Mouse (Mus musculus) spleen, postnatal 10 days (tissue): Measurements from ENCODE around the gene Sptbn4.

Experiments used
- DNase-seq, 2 experiments: peaks; one replicate each; pipeline ENCODE4 v3.0.0; 2021 to 2022; ENCODE audit warnings: low spot score in 2 of 2

Sptbn4 gene

DNA sequence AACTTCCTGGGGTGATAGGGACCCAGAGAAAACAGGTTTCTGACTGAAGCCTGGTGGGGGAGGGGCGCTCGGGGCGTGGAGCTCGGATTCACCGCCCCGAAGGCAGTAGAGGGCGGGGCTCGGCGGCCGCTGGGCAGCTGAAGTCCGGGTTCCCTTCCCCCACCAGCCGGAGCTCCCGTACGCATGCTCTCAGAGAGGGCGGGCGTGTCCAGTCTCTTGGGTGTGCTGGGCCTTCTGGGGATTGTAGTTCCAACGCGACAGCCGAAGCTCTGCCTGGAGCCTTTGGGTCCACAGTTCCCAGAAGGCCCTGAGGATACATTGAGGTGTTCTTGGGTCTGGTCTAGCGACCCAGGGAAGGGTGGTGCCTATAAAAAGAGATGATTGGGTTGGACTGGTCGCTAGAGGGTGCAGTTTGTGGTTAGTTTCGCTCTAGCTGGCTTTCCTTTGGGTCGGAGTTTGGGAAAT, 27.0 kb upstream of the Sptbn4 start:
- peak; percentile 94 to 99 for DNase-seq

DNA sequence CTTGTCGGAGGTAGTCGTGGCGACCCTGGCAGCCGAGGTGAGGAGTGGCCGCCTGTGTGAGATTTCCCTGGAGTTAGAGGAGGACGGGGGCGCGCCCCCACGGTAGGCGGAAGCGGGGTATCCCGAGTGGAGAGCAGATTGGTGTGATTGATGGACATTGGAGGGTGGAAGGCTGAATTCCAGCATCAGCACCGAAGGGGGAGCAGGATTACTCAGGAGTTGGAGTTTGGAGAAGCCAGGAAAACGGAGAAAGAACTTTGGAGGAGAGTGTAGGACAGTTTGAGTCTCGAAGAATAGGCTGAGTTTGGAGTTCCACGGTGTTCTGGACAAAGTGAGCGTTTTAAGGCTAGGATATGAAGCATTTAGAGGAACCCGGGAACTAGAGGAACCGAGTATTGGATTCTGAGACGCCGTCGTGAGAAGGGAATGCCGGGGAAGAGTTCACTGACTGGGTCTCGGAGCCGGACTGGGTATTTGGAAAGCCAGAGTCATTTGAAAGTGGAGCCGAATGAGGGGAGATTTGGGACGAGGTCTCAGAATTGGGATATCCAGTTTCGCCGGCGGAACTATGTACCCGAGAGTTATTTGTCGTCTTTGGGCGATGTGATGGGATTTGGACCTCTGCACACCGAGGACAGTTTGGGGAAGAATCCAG, 26.5 kb upstream of the Sptbn4 start:
- no peak for DNase-seq

DNA sequence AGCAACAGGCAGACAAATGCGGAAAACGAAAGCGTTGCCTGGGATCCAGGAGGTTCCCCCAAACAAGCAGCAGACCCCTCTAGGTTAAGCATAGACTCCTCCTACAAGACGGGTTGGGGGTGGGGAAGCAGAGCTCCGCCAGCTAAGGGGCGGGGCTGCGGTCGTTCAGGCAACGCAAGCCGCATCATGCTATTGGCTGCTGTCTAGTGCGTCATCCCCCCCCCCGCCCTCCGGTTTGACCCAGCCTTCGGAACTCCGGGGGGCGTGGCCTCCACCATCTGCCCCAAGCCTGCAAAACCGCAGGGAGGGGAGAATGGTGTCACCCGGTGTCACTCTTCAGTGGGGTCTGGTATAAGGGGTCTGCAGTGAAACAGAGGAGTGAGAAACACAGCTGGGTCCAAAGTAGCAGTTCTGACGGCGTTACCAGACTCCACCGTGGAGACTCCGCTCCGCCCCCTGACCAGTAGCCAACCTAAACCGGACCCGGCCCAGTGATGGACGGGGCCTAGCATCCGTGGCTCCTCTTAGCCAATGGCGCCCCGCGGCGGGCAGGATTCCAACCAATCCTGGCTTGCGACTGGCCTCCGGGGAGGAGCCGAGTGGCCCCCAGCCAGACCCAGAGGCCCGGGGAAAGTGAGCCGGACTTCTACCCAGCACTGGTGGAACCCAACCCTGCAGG, 25.8 kb upstream of the Sptbn4 start, which contains the start of gene Sertad3:
Gene Sertad3 (plus strand): TSS at position 613 of the 679 bp plus-strand sequence.
- DNase-seq = peak; percentile 98 to 99

DNA sequence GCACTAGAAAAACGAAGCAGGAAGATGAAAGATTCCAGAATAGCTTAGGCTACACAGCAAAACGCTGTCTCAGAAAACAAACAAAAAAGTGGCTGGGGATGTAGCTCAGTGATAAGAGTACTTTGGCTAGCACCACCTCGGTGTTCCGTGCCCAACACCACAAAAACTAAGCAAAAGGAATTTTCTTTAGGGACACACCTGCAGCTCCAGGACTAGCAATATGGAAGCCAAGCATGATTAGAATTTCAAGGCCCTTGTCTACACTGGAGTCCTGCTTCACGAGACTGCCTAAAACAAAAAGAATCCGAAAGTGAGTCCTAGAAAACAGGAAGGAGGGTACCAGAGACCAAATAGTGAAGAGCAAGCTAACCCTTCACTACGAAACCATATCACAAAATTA, 25.1 kb upstream of the Sptbn4 start:
- peak in 1 of 2 experiments; percentile 57 for DNase-seq

DNA sequence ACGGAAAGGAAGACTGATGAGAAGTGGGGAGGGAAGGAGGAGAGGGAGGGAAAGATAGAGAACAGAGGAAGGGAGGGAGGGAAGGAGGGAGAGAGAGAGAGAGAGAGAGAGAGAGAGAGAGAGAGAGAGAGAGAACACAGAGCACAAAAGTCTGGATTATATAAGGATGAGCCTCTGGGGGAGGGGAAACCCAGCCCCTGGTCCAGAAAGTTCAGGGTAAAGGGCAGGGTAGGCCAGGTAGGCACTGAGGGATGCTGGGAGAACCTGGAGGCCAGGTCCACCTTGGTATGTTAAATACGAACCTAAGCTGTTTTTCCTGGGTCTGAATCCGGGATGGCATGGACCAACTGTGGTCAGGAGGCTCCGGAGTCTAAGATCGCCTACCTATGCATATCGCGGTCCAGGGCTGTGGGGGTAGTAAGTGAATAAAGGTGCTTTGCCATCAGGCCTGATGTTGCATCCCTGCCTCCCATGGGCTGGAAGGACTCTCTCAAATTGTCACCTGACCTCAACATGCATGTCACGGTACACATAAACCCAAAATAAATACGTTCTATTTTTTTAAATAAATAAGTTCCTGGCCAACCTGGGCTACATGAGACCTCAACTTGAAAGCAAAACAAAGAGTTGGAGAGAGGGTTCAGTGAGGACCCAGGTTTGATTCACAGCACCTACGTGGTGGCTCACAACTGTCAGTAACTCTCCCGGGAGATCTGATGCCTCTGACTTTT, 24.1 kb upstream of the Sptbn4 start:
- no peak for DNase-seq

DNA sequence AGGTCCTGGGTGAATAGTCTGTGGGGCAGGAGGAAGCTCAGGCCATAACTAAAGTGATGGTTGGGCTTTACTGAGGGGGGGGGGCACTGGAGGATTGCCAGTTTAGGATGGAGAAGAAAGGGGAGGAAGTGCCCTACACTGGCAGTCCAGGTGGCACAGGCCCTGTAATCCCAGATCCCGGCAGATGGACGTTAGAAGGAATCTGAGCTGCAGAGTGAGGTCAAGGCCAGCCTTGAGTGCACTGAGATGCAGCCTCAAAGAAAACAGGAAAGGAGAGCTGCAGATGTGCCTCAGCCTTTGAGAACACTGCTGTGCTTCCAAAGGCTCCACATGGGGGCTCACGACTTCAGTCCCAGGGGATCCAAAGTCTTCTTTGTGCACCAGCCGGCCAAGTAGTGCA, 20.2 kb upstream of the Sptbn4 start:
- no peak for DNase-seq

DNA sequence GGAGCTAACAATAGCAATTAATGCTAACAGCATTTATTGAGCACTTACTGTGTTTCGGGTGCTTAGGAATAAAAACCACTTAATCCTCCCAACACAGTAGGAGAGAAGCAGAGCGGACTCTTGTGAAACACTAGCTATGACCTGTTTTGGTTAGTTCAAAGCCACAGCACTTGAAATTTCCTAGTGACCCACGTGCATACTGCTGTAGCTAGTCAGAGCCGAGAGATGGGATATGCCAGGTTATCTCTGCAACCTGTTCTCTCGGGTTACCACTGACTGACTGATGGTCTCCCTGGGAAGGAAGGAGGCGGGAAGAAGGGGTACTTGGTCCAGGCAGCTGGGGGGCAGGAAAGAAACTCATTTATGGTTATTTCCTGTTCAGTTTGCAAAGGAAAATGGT, 13.0 kb upstream of the Sptbn4 start:
- no peak for DNase-seq

DNA sequence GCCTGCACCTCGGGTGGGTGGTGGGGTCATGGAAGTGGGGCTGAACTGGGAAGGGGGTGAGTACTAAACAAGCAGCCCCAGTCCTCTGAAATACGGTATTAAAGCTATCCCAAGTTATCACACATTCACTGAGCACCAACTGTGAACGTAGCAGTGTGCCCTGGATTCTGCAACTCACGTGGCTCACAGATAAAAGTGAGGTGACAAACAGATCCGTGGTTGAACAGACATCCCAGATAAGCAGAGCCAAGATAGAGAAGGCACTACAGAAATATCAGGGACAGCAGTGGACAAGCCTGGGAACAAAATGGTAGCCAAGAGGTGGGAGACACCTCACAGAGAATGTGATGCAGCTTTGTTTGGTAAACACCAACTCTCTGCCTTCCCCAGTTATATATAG, 12.2 kb upstream of the Sptbn4 start:
- no peak for DNase-seq

DNA sequence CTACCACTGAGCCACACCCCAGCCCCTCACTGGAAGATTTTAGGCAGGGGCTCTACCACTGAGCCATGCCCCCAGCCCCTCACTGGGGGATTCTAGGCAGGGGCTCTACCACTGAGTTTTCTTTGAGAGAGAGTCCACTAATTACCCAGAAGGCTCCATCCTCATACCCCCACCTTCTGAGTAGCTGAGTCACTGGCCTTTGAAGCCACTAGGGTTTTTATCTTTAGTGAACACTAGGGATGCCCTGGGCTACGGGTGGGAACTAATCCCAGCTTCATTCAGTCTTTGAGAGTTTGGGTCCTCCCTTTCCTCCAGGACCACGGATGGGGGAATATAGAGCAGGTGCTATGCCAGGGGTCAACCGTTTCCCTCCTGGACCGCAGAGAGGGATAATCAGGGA, 11.1 kb upstream of the Sptbn4 start:
- DNase-seq = no peak

DNA sequence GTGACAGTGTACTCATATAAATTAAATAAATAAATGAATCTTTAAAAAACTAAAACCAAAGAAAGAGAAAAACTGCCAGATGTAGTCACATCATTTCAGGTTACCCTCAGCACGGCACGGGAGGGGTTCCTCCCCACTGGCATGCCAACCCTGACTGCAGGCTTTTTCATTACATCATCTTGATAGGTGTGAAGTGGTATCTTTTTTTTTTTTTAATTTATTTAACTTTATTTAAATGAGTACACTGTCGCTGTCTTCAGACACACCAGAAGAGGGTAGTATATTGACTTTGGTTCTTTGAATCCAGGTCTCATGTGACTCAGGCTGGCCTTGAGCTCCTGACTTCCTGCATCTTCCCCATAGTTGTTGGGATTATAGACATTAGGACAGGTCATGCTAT, 7.8 kb upstream of the Sptbn4 start:
- no peak for DNase-seq

DNA sequence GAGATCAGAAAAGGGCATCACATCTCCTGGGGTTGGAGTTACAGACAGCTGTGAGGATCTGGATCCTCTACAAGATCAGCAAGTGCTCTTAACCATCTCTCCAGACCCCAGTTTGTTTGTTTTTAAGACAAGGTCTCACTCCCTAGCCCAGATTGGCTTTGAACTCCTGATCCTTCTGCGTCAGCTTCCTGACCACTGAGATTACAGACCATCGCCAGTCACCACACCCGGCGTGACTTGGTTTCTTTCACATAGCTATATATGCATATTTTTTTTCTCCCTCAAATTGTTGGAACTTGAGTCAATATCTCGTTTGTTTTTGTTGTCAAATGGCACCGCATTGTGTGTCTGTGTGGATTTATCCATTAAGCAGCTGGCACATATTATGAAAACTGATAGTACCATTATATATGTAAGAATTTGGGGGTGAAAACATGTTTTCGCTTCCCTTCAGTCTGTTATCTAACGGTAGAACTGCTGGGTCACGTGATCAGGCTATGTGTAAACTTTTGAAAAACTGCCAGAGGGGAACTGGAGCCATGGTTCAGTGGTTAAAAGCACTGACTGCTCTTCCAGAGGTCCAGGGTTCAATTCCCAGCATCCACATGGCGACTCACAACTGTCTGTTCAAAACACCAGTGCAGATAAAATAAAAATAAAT, 7.1 kb upstream of the Sptbn4 start:
- DNase-seq = peak in 1 of 2 experiments; percentile 65

DNA sequence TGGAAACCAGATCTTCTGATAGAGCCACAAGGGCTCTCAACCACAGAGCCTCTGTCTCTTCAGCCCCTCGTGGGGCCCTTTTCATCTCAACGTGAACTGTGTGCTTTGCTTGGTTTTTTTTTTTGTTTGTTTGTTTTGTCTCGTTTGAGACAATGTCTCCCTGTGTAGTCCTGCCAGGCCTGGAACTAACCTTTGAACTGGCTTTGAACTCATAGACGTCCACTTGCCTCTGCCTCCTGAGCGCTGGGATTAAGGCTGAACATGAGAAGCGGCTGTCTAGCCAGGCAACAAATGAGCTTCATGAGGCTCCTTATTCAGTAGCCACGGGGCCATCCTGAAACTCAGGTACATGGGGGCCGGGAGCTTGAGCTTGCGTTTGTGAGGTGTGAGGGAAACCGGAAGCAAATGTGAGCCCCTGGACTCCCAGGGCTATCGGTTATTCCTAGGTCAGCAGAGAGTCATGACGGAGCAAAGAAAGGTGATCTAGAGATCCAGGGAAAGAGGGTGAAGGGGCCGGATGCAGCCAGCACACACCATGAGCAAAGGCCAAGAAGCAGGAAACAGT, 4.8 kb upstream of the Sptbn4 start:
- DNase-seq = no peak

DNA sequence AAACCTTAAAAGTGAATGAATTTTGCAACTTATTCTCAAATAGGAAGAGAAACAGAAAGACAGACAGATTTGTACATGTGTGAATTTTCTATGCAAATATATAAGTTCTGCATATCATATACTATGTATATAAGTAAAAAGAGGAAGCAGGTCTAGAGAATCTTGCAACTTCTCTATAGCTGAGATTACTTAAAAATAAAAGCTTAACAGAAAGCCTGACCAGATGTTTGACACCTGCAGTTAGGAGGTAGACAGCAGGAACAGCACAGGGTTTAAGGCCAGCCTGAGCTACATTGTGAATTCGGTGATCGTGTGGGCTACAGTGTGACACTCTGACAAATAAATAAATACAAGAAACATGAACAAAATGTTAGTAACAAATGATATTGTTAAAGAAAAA, 3.9 kb upstream of the Sptbn4 start:
- no peak for DNase-seq

DNA sequence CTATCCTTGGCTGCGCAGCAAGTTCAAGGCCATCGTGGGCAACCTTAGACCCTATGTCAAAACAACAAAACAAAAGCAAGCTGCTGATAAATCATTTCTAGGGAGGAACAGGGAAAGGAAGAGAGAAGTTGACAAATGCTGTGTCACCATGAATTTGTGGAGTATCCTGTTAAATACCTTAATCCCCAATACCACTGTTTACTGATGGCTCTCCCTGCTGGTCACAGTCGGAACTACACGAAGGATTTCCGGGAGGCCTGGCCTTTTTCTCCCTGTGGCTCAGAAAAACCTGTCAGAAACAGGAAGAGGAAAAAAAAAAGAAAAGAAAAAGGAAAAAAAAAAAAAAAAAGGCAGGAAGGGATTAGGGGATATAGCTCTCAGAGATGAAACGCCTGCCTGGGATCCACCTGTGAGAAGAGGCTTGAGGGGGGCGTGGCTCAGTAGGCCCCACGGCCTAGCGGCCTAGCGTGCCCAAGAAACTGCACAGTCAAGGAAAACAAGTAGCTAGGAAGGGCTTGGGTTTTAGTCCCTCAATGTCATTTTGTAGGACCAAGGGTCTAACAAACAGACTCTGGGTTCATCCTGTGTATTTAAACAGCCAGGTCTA, 1.9 kb upstream of the Sptbn4 start:
- peak; percentile 80 to 88 for DNase-seq

DNA sequence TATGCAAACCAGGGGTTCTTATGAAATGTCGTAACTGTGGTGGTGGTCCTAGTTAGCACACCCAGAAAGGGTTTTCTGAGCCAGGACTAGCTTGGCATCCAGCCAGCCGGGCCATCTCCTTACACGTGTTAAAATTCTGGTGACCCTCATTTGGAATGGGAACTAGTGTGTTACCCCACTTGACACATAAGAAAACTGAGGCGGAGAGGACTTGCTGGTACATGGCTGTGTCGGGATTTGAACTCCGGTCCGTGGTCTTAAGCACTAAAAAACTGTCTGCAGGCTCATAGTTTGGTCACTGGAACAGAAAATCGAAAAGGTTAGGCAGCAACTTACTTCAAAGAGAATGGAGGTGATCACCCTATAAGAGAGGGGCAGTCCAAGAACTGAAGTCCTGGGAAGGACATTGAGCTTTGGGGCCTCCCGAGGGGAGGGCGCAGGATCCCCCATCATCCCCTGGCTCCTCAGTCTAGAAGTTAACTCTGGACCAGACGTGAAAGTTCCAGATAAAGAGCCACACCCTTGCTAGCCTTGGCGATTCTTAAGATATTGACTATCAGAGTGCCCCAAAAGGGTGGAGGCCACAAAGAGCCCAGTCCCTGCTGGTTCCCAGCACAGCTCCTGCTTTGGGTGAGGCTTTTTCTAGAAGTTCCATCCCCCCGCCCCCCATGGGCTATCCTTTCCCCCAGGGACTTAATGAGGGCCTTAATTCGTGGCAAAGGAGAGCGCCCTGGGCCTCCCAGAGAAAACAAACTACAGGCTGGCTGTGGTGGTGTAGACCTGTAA, 1.1 kb upstream of the Sptbn4 start:
- DNase-seq = peak; percentile 66 to 71

DNA sequence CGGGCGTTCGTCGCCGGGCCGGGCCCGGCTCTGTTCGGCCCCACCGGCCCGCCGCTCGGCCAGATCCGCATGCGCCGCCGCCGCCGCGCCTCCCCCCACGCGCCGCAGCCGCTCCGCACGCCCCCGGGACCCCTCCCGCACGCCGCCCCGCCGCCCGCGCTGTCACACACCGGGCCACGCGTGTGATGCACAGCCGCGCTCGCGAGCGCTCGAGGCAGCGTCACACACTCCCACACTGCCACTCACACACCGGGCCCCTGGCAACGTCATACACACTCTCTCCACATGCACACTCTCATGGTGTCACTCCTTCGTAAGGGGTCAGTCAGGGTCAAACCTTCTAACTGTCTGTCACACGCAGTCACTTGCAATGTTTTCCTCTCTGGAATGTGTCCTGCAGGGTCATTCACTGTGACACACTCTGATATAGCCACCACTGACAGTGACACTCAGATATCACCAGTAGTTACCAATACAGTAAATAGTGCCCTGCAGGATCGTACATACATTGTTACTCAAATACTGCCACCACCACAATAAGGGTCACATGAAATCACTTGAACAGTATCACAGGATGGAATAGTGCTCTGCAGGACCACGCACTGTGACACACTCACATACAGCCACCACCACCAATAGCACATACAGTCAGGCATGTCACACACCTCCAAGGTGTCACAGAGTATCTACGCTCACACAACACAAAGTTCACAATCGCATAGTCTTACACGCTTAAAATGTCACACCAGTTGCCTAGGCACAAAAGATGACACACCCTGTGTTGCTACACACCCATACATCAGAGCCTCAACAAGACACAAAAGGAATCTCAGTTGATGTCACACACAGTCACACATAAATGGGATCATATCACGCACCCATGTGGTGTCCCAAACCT, 716 bp downstream of the Sptbn4 start:
- DNase-seq = peak in 1 of 2 experiments; percentile 38

DNA sequence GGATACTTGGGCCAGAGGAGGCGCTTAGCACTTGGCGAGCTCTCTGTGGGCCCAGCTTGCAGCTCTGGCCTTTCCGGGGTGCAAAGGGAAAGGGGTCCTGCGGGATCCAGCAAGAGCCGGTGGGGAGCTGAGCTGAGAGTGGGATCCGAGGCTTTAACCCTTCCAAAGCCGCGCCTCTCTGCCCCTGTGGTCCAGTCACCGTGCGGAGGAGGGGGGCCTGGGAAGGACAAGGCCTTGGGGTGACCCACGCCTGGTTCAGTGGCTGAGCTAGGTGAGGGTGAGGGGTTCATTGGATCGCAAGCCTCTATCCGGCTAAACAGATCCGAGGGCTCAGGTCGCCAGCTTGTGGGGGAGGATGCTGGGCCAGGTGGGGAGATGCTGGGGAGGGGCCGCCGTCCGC, 1.4 kb downstream of the Sptbn4 start:
- no peak for DNase-seq

DNA sequence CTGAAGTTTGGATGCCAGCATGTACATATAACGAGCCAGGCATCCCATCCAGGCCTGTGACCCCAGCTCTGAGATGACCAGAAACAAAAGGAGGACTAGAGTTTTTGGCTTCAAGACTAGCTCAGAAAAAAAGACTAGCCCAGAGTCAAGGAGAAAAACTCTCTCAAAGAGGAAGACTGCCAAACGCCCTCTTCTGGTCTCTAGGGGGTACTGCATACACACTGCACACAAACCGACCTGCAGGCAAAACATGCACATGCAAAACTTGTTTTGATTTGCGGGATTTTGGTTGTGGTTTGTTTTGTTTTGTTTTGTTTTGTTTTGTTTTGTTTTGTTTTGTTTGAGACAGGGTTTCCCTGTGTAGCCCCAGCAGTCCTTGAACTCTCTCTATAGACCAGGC, 7.5 kb downstream of the Sptbn4 start:
- DNase-seq = no peak

DNA sequence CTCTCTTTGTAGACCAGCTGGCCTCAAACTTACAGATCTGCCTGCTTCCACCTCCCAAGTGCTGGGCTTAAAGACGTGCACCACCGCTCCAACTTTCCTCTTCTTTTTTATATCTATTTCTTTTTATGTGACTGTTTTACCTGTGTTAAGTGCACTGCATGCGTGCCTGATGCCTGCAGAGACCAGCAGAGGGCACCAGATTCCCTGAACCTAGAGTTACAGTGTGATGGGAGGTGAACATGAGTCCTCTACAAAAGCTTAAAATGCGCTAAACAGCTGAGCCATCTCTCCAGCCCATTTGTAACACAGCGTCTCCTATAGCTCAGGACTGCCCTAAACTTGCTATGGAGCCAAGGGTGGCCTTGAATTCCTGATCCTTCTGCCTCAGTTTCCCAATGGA, 9.9 kb downstream of the Sptbn4 start:
- DNase-seq = peak; percentile 24 to 66

DNA sequence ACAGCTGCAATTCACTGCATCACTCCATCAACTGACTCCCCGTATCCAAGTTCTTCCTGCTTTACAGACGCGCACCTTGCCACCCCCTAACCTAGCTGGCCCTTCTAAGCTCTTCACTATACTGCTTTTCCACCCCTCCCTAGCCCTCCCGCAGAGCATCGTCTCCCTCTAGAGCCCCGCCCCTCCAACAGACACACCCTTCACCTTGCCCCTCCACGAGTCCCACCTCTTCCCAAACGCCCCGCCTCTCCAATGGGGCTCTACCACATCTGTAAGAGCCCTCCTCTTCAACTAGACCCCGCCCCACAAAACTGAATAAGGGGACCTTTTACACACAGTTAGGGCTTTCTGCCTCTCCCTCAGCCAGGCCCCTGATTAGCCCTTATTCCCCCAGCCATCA, 13.7 kb downstream of the Sptbn4 start:
- DNase-seq = no peak
